Mouse (Mus musculus): ENCODE data around the gene Agbl4. TPM values are rescaled to one million over a fixed set of nuclear protein-coding genes. Genes with fewer than 3 reads are reported as not detected.

The Agbl4 gene
- total and polyA plus RNA-seq, 3 experiments: not detected

DNA sequence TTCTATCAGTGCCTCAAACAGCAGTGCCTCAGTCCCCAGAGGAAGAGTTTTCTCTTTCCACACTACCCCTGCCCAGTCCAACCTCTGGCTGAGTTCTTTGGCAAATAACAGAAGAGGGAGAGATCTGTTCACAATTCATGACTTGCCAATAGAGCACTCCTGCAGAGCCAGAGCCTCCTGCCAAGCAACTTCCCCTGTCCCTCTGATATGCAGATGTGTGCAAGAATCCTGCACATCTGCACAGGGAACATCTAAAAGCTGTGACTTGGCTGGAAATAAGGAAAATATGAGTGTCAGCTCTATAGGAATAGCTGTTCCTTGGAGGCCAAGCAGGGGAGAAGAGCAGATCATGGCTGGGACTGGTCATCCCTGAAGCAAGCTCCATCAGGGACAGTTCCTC lies 993.3 kb downstream of the Agbl4 start:
- Histone ChIP-seq H3K9me3 (replicated peaks; ENCODE audit: insufficient read depth, low read length) (no peaks in the 10 kb centered on the region), H3K27ac (ENCODE audit: control insufficient read depth, low read depth, low read length) (no peak overlapping the region), H3K27me3 (ENCODE audit: control insufficient read depth in 1 of 2, insufficient read depth in 2 of 2, low read length in 2 of 2) (no peaks in the 10 kb centered on the region), H3K4me3 (ENCODE audit: control insufficient read depth in 1 of 2, insufficient read depth in 1 of 2, low read depth in 2 of 2, low read length in 2 of 2) (no peak overlapping the region), H3K4me1 (ENCODE audit: control insufficient read depth in 1 of 2, insufficient read depth in 2 of 2, low read length in 2 of 2) (no peaks in the 10 kb centered on the region), H3K36me3 (ENCODE audit: control insufficient read depth in 1 of 2, insufficient read depth in 2 of 2, low read length in 2 of 2) (no peaks in the 10 kb centered on the region), H3K9ac (ENCODE audit: control insufficient read depth, low read depth, low read length, poor library complexity, severe bottlenecking) (no peak overlapping the region), H3K79me2 (ENCODE audit: control insufficient read depth, insufficient read depth, low read length, poor library complexity) (no peaks in the 10 kb centered on the region)
- DNase-seq (ENCODE audit: low read depth, low spot score): no peak
- TF ChIP-seq MAFK (IDR thresholded peaks at IDR 0.05; ENCODE audit: borderline replicate concordance, low read depth, low read length) (no peak), EP300 (IDR thresholded peaks at IDR 0.05; ENCODE audit: low read depth in 1 of 2, low read length in 2 of 2) (no peak), MAX (IDR thresholded peaks at IDR 0.05; ENCODE audit: low read length) (no peak), RAD21 (IDR thresholded peaks at IDR 0.05; ENCODE audit: low read depth, low read length) (no peak), NRF1 (IDR thresholded peaks at IDR 0.05; ENCODE audit: insufficient read depth, low read depth, low read length, poor library complexity, severe bottlenecking) (no peak), CTCF (IDR thresholded peaks at IDR 0.05 in 2 of 3, conservative IDR thresholded peaks at IDR 0.05 in 1 of 3; ENCODE audit: control insufficient read depth in 1 of 3, insufficient read depth in 1 of 3, low read depth in 2 of 3, low read length in 3 of 3, poor library complexity in 1 of 3, severe bottlenecking in 1 of 3) (no peak), POLR2AphosphoS2 (IDR thresholded peaks at IDR 0.05; ENCODE audit: low read length) (no peak), MYB (IDR thresholded peaks at IDR 0.05; ENCODE audit: low read depth, low read length) (no peak), USF2 (IDR thresholded peaks at IDR 0.05; ENCODE audit: borderline replicate concordance in 1 of 2, insufficient read depth in 1 of 2, low read depth in 1 of 2, low read length in 2 of 2) (no peak), NELFE (IDR thresholded peaks at IDR 0.05; ENCODE audit: low read depth, low read length) (no peak), MAZ (IDR thresholded peaks at IDR 0.05; ENCODE audit: low read depth, low read length) (no peak), SIN3A (IDR thresholded peaks at IDR 0.05; ENCODE audit: low read length) (no peak), SMC3 (IDR thresholded peaks at IDR 0.05; ENCODE audit: low read depth, low read length) (no peak), BHLHE40 (IDR thresholded peaks at IDR 0.05; ENCODE audit: borderline replicate concordance, low read depth, low read length) (no peak)

DNA sequence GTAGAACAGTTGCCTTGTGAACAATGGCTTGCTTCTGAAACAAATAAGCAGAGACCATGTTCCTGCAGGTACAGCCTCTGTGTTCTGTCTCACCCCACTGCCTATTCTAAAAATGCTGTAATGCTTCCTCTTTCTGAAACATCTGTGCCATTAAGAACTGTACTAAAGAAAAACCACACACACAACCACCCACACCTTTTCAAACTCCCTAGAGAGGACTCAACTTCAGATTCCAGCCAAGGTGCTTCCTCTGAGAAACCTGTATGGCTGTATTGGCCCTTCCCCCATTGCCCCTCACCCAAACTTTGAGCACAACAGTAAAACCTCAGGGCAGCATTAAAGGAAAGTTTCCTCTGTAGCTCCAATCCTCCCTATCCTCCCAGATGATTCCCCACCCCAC lies 1002.3 kb downstream of the Agbl4 start:
- Histone ChIP-seq H3K9ac (ENCODE audit: control insufficient read depth, low read depth, low read length, poor library complexity, severe bottlenecking) (no peak overlapping the region), H3K27me3 (ENCODE audit: control insufficient read depth in 1 of 2, insufficient read depth in 2 of 2, low read length in 2 of 2) (no peaks in the 10 kb centered on the region), H3K27ac (ENCODE audit: control insufficient read depth, low read depth, low read length) (no peak overlapping the region), H3K4me3 (ENCODE audit: control insufficient read depth in 1 of 2, insufficient read depth in 1 of 2, low read depth in 2 of 2, low read length in 2 of 2) (no peak overlapping the region), H3K79me2 (ENCODE audit: control insufficient read depth, insufficient read depth, low read length, poor library complexity) (no peaks in the 10 kb centered on the region), H3K9me3 (replicated peaks; ENCODE audit: insufficient read depth, low read length) (no peaks in the 10 kb centered on the region), H3K36me3 (ENCODE audit: control insufficient read depth in 1 of 2, insufficient read depth in 2 of 2, low read length in 2 of 2) (no peaks in the 10 kb centered on the region), H3K4me1 (ENCODE audit: control insufficient read depth in 1 of 2, insufficient read depth in 2 of 2, low read length in 2 of 2) (no peaks in the 10 kb centered on the region)
- TF ChIP-seq ZMIZ1 (IDR thresholded peaks at IDR 0.05; ENCODE audit: low read depth, low read length): no peak
- no peak for TF ChIP-seq ZNF384 (IDR thresholded peaks at IDR 0.05; ENCODE audit: low read depth, low read length)
- TF ChIP-seq BHLHE40 (IDR thresholded peaks at IDR 0.05; ENCODE audit: borderline replicate concordance, low read depth, low read length): no peak
- TF ChIP-seq USF2 (IDR thresholded peaks at IDR 0.05; ENCODE audit: borderline replicate concordance in 1 of 2, insufficient read depth in 1 of 2, low read depth in 1 of 2, low read length in 2 of 2): no peak
- no peak for TF ChIP-seq E2F4 (IDR thresholded peaks at IDR 0.05; ENCODE audit: borderline replicate concordance, low read depth, low read length)
- no peak for TF ChIP-seq SIN3A (IDR thresholded peaks at IDR 0.05; ENCODE audit: low read length)
- TF ChIP-seq TCF12 (IDR thresholded peaks at IDR 0.05; ENCODE audit: low read depth, low read length): no peak
- no peak for TF ChIP-seq GABPA (IDR thresholded peaks at IDR 0.05; ENCODE audit: low read depth, low read length)
- TF ChIP-seq ELF1 (IDR thresholded peaks at IDR 0.05; ENCODE audit: low read depth, low read length): no peak
- TF ChIP-seq TBP (IDR thresholded peaks at IDR 0.05; ENCODE audit: low read depth, low read length): no peak
- no peak for TF ChIP-seq EP300 (IDR thresholded peaks at IDR 0.05; ENCODE audit: low read depth in 1 of 2, low read length in 2 of 2)
- no peak for TF ChIP-seq HCFC1 (IDR thresholded peaks at IDR 0.05; ENCODE audit: low read depth, low read length)
- no peak for TF ChIP-seq ZC3H11A (IDR thresholded peaks at IDR 0.05; ENCODE audit: low read depth, low read length)
- no peak for TF ChIP-seq MEF2A (IDR thresholded peaks at IDR 0.05; ENCODE audit: extremely low read depth, insufficient replicate concordance, low read depth, low read length, poor library complexity, severe bottlenecking)
- TF ChIP-seq MYC (IDR thresholded peaks at IDR 0.05; ENCODE audit: low read depth, low read length): no peak
- no peak for TF ChIP-seq KAT2A (conservative IDR thresholded peaks at IDR 0.05; ENCODE audit: low read depth, low read length)
- no peak for TF ChIP-seq POLR2AphosphoS2 (IDR thresholded peaks at IDR 0.05; ENCODE audit: low read length)
- DNase-seq (ENCODE audit: low read depth, low spot score): no peak
